Mouse (Mus musculus): ENCODE measurements around the gene Plcb1. TPM values are rescaled to one million over a fixed set of nuclear protein-coding genes. Genes with fewer than 3 reads are reported as not detected.

The Plcb1 gene
- total RNA-seq, 2 experiments from 2014 or later: 136 to 149 TPM

- no peak for DNase-seq (ENCODE audit: extremely low spot score in 1 of 2, low spot score in 1 of 2)
Measured at GRCm38 (mm10) chr2:135157961-135158360, 372.1 kb downstream of the Plcb1 start.

- no peak for DNase-seq (ENCODE audit: extremely low spot score in 1 of 2, low spot score in 1 of 2)
Measured at GRCm38 (mm10) chr2:135161673-135162072, 375.8 kb downstream of the Plcb1 start.

GRCm38 (mm10) chr2:135165512-135165911 is 379.6 kb downstream of the Plcb1 start:
- DNase-seq (ENCODE audit: extremely low spot score in 1 of 2, low spot score in 1 of 2): no peak

GRCm38 (mm10) chr2:135175544-135175943 is 389.7 kb downstream of the Plcb1 start:
- DNase-seq (ENCODE audit: extremely low spot score in 1 of 2, low spot score in 1 of 2): no peak

GRCm38 (mm10) chr2:135187659-135188058 is 401.8 kb downstream of the Plcb1 start:
- DNase-seq (ENCODE audit: extremely low spot score in 1 of 2, low spot score in 1 of 2): no peak

GRCm38 (mm10) chr2:135200830-135201229 is 415.0 kb downstream of the Plcb1 start:
- DNase-seq (ENCODE audit: extremely low spot score in 1 of 2, low spot score in 1 of 2): no peak

GRCm38 (mm10) chr2:135202390-135202789 is 416.5 kb downstream of the Plcb1 start:
- no peak for DNase-seq (ENCODE audit: extremely low spot score in 1 of 2, low spot score in 1 of 2)

- DNase-seq (ENCODE audit: extremely low spot score in 1 of 2, low spot score in 1 of 2): no peak
Measured at GRCm38 (mm10) chr2:135204141-135205120, 418.6 kb downstream of the Plcb1 start.

GRCm38 (mm10) chr2:135208890-135209289 is 423.0 kb downstream of the Plcb1 start:
- DNase-seq (ENCODE audit: extremely low spot score in 1 of 2, low spot score in 1 of 2): no peak

GRCm38 (mm10) chr2:135214746-135215448 is 429.0 kb downstream of the Plcb1 start:
- DNase-seq (ENCODE audit: extremely low spot score in 1 of 2, low spot score in 1 of 2): no peak

GRCm38 (mm10) chr2:135219406-135219805 is 433.5 kb downstream of the Plcb1 start:
- no peak for DNase-seq (ENCODE audit: extremely low spot score in 1 of 2, low spot score in 1 of 2)

GRCm38 (mm10) chr2:135225604-135226025 is 439.7 kb downstream of the Plcb1 start:
- no peak for DNase-seq (ENCODE audit: extremely low spot score in 1 of 2, low spot score in 1 of 2)

GRCm38 (mm10) chr2:135230262-135230661 is 444.4 kb downstream of the Plcb1 start:
- no peak for DNase-seq (ENCODE audit: extremely low spot score in 1 of 2, low spot score in 1 of 2)

- no peak for DNase-seq (ENCODE audit: extremely low spot score in 1 of 2, low spot score in 1 of 2)
Measured at GRCm38 (mm10) chr2:135242662-135243316, 456.9 kb downstream of the Plcb1 start.

GRCm38 (mm10) chr2:135243764-135244163 is 457.9 kb downstream of the Plcb1 start:
- no peak for DNase-seq (ENCODE audit: extremely low spot score in 1 of 2, low spot score in 1 of 2)

GRCm38 (mm10) chr2:135249925-135250324 is 464.1 kb downstream of the Plcb1 start:
- DNase-seq (ENCODE audit: extremely low spot score in 1 of 2, low spot score in 1 of 2): no peak

GRCm38 (mm10) chr2:135251821-135252315 is 466.0 kb downstream of the Plcb1 start:
- DNase-seq (ENCODE audit: extremely low spot score in 1 of 2, low spot score in 1 of 2): no peak

- DNase-seq (ENCODE audit: extremely low spot score in 1 of 2, low spot score in 1 of 2): no peak
Measured at GRCm38 (mm10) chr2:135259136-135259535, 473.3 kb downstream of the Plcb1 start.

GRCm38 (mm10) chr2:135263943-135264342 is 478.1 kb downstream of the Plcb1 start:
- no peak for DNase-seq (ENCODE audit: extremely low spot score in 1 of 2, low spot score in 1 of 2)

GRCm38 (mm10) chr2:135274949-135275348 is 489.1 kb downstream of the Plcb1 start:
- no peak for DNase-seq (ENCODE audit: extremely low spot score in 1 of 2, low spot score in 1 of 2)

GRCm38 (mm10) chr2:135278506-135278905 is 492.6 kb downstream of the Plcb1 start:
- DNase-seq (ENCODE audit: extremely low spot score in 1 of 2, low spot score in 1 of 2): peak in 1 of 2 experiments; percentile 12
